Mouse (Mus musculus) embryonic stem cell, embryonic (primary cell): ENCODE measurements at regions not wholly inside any gene's neighbourhood (a gene's known extent, or its start where the extent isn't known, plus 50 kb on each side); places are given as distances from the start of the nearest gene placed in this dataset.

Experiments used
- CTCF ChIA-PET, 4 experiments: fragments of 300-600 bp in 2 of 4; fragments of 350-600 bp in 2 of 4; sonication (Branson Sonifier 250); formaldehyde crosslinking; loops; one replicate each; lab custom pipeline; 2022; ENCODE audit warnings: inconsistent platforms in 2 of 4; lab: Charles Lee
- POLR2A ChIA-PET, 4 experiments: fragments of 300-600 bp in 2 of 4; fragments of 350-600 bp in 2 of 4; sonication (Branson Sonifier 250); formaldehyde crosslinking; loops; one replicate each; lab custom pipeline; 2022; ENCODE audit warnings: antibody characterized with exemption in 4 of 4, inconsistent platforms in 1 of 4; lab: Charles Lee

DNA sequence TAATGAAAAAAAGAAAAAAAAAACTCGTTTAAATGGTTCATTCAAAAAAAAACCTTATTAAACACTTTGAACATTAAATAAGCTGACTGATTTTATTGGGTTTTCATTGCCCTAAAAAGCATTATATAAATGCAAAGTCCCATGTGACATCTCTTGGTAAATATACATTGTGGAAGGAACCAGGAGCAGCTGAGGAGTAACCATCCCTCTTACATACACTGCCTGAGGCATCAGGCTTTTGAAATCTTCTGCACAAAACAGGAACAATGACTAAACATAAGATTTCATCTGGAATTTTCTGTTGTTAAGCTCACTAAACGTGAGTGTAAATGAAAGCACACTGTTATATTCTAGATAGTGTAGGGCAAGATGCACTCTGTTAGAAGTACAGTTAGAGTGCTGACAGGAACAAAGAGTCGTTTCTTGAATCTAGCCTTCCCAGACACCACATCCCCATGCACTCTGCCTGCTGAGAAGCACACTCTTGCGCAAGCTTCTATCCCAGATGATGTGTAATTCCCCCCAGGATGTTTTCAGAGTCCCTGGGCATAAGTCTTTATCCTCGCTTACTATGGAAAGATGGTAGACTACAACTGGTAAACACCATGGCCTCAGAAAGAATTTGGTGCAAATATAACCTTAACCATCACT, 125.0 kb upstream of the BC052040 start:
- ChIA-PET POLR2A (interaction anchor here in 1 of 4 experiments (1.0 kb wide), 1 partner anchor 60 kb away, joined by 5 read pairs; no protein-coding TSS in a partner anchor), CTCF (interaction anchor here in 1 of 4 experiments (0.6 kb wide), 1 partner anchor 1056 kb away, joined by 4 read pairs; no protein-coding TSS in a partner anchor)

DNA sequence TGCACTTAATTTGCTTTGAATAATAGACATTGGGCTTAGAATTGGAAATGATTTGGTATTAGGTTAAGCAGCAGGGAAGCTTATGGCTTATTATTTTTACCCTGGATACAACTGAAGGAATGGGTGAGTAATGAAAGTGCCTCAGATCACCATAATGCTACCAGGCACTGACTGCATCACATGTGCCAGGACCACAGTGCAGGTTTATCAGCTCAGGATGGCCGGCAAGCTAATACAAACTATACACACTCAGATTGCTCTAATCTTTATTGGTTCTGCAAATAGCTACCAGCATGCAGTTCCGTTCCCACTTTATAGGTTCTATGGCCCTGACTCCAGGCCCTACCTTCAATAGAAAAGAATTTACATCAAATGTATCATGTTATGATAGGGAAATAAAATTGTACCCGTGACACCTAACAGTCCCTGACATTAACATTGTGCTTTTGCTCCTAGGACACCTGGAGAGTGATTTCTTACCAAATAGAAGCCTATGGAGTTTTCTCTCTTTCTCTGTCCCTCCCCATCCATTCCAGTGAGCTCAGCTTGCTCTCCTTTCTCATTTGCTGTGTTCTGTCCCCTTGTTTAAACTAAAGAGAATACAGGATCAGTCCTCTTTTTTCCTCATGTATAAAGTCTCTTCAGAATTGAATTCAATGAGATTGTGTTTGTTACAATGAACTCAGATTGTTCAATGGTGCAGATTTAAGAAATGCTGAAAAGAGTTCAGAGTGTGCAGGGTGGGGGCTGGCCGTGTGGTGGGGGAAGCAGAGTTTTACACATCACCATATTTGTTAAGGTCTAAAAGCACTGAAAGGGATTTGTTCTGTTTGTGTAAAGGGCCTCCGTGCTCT, 121.3 kb upstream of the BC052040 start:
- ChIA-PET CTCF (interaction anchor here in 1 of 4 experiments (1.3 kb wide), 1 partner anchor 48 kb away, joined by 3 read pairs; no protein-coding TSS in a partner anchor), POLR2A (interaction anchor here in 1 of 4 experiments (1.6 kb wide), 1 partner anchor 16 kb away, joined by 3 read pairs; no protein-coding TSS in a partner anchor)

DNA sequence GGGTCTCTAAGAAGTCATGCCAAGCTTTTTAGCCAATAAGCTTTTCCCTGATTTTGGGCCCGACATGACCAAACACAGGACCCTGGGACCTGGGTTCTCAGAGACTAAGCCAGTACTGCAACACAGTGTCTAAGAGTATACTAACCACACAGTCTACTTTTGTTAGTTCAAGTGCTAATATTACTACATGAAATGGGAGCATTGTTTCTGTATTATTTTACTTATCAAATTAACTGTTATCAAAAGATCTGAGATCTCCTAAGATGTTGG, 120.7 kb upstream of the BC052040 start:
- ChIA-PET POLR2A (interaction anchor here in 1 of 4 experiments (1.6 kb wide), 1 partner anchor 17 kb away, joined by 3 read pairs; no protein-coding TSS in a partner anchor), CTCF (interaction anchor here in 1 of 4 experiments (1.3 kb wide), 1 partner anchor 47 kb away, joined by 3 read pairs; no protein-coding TSS in a partner anchor)

DNA sequence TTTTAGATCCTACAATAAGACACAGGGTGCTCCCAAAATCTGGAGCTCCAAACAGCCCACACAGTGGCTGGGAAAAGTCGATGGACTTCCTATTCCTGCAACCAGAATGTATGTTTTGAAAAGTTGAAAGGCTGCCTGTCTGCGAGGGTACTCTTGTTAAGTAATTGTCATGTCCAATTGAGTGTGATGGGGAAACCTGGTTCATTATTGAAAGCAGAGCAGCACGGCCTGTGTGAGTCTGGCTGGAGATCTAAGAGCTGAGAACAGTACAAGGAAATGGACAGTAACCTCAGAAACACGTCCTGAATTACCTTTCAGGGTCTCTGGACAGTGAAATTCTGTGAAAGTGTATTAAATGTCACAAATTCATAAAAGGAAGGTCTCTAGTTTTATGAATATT, 115.3 kb upstream of the BC052040 start:
- POLR2A ChIA-PET, result no interaction called here
- CTCF ChIA-PET, result no interaction called here

DNA sequence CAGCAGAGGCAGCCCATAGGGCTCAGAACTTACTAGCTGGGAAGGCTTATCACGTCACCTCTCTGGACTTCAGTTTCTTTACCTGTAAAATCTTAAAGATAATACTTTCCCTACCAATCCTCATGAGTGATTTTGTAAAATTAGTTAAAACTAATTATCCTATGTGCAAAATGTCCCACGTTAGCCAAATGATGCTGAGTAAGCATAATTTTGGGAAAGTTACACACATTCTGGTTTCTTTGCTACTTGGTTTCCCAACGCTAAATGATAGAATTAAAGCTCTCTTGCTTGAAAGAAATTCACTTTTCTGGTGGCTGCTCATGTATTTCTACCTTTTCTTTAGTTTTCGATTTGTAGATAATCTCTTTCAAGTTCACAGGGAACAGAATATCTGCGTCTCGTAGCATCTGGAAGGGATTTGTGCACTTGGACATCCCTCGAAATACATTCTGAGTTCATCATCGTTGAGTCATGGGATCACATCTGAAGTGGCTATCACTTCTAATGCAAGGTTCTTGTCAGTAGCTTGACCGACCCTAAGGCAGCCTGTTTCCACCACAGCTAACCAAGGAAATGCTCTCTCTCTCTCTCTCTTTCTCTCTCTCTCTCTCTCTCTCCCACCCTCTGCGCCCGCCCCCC, 114.3 kb upstream of the BC052040 start:
- ChIA-PET POLR2A (no interaction called here), CTCF (no interaction called here)

DNA sequence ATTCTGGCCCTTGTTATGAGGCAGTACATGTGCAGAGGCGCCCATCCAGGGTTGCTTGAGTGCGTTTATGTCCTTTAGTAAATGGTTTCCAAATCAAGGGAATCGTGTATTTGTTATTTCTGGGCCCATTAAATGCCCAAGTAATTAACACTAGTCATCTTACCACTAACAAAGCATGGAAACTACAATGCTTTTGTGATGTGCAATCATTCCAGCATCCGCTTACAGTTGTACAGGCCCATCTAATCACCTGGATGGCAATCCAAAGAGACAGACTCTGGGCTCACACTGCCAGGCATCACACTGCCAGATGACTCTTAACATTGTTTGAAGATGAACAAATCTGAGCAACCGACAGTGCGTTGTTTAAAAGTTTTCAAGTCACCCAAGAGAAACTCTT, 113.6 kb upstream of the BC052040 start:
- CTCF ChIA-PET, result no interaction called here
- POLR2A ChIA-PET, result no interaction called here

DNA sequence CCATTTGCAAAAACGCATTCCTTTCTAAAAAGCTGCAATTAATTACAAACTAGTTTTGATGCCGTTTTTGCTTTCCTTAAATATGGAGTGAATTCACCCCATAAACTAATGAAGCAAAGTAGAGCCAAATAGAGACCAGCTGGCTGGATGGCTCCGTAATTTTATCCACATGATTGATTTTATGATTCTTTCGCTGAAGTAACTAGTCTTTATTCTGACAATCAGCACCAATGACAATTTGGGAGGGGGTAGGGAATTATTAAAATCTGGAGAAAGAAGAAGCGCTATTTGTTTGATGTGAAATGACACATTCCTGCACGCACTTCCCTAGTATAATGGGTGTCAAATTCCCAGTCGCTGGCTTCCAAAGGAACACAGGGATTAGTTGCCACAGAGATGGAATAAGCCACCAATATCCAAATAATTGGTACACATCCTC, 113.0 kb upstream of the BC052040 start:
- ChIA-PET CTCF (no interaction called here), POLR2A (no interaction called here)

DNA sequence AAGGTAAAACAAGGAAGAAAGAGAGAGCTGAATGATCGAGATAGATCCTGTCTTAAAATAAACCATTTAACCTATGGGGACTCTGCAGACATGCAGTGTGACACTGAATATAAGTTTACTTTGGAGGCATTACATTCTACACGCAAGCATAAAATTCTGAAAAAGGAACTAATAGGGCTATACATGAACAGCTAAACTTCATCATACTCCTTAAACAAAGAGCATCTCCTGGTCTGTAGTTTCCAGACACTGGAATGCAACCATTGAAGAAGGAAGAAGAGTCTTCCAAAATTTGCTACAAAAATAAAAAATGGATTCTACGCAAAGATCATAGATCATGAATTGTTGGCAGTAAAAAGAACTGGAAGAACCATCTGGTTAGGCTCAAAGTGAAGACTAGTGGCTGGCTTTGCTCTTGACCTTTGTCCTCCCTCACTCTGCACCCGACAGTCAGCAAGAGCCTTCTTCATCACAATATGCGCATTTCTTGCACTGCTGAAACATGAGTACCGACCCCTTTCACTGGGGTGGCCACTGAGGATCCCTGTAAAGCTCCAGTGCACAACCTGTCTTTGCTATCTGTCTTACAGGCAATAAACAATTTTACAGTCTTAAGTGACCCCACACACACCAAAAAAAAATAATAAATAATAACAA, 112.2 kb upstream of the BC052040 start:
- CTCF ChIA-PET, result no interaction called here
- POLR2A ChIA-PET, result no interaction called here

DNA sequence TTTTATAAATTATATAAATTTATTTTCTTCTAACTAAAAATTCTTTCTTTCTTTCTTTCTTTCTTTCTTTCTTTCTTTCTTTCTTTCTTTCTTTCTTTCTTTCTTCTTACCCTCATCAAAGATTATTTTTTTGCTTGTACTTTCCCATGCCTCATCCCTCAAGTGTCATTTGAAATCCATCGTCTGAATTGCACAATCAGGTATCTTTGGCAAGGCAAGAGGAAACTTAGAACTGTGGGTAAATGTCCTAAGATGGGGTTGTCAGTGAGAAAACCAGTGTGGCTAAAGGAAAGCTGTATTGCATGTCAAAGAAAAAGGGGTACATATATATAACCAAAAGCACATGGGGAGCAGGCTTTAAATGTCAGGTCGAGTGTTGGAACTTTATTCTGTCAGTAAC, 109.1 kb upstream of the BC052040 start:
- ChIA-PET POLR2A (interaction anchor here in 1 of 4 experiments (0.6 kb wide), 1 partner anchor 617 kb away, joined by 3 read pairs; no protein-coding TSS in a partner anchor), CTCF (no interaction called here)

DNA sequence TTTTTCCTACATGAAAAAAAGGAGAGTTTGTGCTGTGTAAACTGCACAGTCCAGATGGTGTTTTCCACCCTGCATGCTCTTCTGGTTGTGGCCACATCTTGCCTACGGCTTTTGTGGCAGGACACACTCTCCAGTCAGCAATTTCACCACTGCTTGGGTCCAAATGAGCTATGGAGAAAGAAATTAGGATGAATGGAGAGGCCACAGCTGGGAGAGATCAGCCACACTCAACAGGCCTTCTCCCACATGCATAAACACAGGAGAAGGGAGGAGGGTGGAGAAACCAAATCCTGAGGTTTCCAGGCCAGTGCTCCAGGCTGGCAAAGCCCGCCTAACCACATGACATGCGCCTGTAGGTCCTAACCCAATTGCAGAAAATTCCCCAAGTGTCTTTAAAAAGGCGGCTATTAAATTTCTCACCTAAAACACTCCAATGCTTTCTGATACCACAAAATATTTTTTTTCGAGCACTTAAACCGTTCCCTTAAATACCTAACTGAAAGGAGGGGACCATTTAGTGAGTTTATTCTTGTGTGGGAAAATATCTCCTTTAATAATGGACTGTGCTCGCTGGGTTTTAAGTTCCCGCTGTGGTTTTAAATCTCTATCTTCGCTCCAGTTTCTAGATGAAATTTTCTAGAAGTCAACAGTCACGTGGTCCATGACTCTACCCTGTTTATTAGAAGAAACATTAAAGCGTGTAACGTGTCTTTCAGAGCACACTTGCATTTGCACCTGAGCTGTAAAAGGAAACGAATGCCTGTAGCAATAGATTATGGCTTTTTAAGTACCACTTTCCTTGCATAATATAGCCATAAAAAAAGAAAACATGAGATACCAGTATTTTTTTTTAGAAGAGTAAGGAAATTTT, 97.9 kb upstream of the BC052040 start:
- ChIA-PET CTCF (no interaction called here), POLR2A (no interaction called here)

DNA sequence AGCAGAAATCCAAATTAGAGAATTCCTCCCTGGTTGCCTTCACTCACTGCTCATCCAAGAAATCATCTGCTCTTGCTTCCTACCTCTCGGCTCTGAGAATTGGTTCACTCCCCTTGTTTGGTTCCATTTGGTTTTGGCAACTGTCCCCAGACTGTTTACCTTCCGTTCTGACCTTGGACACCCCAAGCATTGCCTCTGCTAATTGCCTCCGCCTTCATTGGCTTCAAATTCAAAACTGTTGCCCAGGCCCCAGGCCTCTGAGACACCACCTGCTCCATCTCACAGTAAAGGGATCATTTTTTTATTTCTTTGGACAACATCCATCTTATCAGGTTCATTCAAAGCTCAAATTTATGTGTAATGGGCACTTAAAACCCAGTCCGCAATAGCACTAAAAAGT, 93.1 kb upstream of the BC052040 start:
- POLR2A ChIA-PET, result no interaction called here
- CTCF ChIA-PET, result no interaction called here

DNA sequence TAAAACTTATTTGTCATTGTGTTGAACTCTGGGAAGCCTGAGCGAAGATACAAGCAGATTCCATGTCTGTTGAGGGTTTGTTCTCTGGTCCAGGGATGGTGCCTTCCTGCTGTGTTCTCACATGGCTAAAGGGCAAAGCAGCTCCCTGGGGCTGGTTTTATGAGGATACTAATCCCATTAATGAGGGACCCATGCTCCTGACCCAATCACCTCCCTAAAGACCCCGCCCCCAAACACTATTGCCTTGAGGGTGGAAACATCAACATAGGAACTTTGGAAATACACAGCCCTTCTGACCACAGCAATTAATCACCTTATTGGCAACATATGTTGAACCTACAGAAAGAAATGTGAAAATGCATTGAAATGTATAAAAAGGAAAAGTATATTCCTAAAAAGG, 88.5 kb upstream of the BC052040 start:
- ChIA-PET POLR2A (no interaction called here), CTCF (no interaction called here)

DNA sequence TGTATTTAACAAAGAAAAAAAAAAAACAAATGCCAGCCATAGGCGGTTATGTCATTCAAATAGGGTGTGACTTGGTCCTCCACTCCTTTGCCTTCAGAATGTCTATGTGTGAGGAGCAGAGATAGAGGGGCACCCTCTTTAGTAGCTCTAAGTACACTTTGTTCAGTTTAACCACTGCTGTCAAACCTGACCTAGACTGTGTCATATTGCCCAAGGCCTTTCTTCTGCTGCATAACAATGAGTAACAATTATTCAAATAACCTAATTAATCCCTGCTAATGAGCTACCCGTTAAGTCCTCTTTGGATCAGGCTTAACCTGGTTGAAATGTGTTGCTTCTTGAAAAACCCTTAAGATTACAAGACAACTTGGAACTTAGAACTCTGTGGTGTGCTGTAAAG, 81.6 kb upstream of the BC052040 start:
- CTCF ChIA-PET, result interaction anchor here in 1 of 4 experiments (0.7 kb wide), 1 partner anchor 1127 kb away, joined by 3 read pairs; no protein-coding TSS in a partner anchor

DNA sequence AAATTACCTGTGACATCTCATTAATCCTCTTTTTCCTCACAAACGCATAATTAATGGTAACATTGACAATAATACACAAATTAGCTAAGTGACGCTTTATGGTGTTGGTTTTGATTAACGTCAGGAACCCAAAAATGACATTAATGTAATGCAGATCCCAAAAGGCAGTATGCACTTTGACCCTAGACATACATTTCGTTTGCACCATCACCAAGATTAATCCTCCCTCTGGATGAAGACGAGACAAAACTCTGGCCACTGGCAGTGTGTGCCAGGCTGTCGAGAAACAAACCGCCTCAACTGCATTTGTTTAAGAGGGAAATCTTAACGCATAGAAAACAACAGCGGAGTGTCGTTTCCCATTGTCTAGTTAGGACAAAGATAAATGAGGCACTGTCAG, 72.0 kb upstream of the BC052040 start:
- POLR2A ChIA-PET, result no interaction called here
- CTCF ChIA-PET, result no interaction called here

More for the DNA sequence above, 81.6 kb upstream of the BC052040 start:
- POLR2A ChIA-PET, result interaction anchor here in 1 of 4 experiments (0.6 kb wide), 1 partner anchor 11 kb away, joined by 3 read pairs; no protein-coding TSS in a partner anchor

DNA sequence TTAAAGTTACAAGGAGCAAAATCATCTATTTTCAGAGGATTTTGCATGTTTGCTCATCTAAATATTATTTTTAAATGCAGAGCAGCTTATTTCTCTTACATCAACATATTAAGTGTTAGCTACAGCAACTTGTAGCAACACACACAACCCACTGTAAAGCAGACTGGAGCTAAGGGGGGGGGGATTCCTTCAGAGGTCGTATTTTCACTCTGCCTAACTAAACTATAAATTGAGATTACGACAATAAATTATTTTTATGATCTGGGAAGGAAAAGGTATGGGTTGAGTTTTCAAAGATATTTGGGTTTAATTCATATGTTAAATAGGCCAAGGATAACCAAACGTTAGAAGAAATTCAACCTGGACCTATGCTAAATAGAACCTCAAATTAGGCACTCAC, 70.4 kb upstream of the BC052040 start:
- ChIA-PET POLR2A (interaction anchor here in 1 of 4 experiments (0.6 to 1.0 kb wide), 2 partner anchors 11 to 125 kb away, joined by 3 read pairs; no protein-coding TSS in a partner anchor), CTCF (no interaction called here)

DNA sequence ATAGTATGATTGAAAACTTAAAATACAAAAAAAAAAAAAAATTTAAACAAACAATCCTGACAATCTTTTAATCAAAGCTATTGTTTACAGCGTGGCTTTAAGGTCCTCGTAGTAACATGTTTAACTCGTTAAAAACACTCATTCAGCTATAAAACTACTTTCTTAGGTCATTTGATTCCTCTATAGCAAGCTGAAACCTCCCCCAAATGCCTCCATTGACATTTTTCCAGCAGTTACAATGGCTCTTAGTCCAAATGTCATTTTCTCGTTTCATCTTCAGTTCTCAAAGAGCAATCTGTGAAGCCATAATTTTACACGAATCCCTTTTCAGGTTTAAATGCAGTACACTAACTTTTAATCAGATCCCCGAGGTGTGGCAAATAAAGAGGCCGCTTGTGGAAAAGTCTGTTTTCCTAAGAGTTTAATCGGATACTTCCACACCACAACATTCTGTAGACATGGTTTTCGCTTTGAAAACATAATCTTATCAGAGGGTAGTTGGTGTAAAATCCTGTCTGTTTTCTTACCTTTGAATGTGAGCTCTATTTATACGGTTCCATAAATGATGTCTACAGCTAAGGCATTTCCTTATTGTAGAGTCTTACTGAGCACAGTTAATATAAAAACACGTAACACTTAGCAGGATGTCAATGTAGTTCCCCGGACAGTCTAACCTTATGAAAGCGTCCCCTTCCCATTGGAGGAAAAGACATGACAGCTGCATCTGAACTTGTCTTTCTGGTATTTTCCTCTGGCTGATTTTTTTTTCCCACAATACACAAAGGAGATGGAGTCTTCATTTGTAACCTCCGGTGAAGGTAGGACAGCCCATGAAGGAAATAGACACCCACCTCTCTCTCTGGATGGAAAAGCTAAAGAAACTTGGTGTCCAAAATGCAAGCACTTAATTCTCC, 69.6 kb upstream of the BC052040 start:
- ChIA-PET CTCF (no interaction called here), POLR2A (interaction anchor here in 1 of 4 experiments (1.0 kb wide), 1 partner anchor 124 kb away, joined by 3 read pairs; no protein-coding TSS in a partner anchor)

DNA sequence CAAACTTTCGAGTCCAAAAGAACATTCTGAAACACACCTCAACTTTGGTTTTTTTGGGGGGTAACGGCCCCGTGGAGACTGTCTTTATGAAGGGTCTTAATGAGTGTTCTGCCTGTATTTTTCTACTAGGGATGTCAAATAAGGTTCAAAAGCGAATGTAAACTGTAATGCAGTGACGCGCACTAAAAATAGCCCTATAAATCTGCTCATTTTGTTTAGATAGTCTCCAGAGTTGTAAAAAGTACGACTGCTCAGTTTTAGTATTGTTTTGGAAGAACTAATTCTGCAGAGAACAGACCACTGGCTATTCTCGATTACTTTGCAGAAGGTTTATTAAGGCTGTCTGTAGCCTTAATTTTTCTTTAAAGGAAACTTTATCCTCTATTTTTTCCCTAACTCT, 68.6 kb upstream of the BC052040 start:
- ChIA-PET CTCF (no interaction called here), POLR2A (no interaction called here)
